Mouse (Mus musculus): ENCODE results near the gene Prkca. TPM values are rescaled to one million over a fixed set of nuclear protein-coding genes. Genes with fewer than 3 reads are reported as not detected.

Gene Prkca
- total and polyA plus RNA-seq, 3 experiments, result 15.3 to 30.9 (median 19.9) TPM

GRCm38 (mm10) chr11:108356020-108356419 is 12.3 kb upstream of the Prkca start:
- no peak overlapping the region for H3K27ac ChIP-seq (ENCODE audit: control insufficient read depth, low read depth, low read length)
- peaks cover 0 to 5% of the 10 kb centered on the region in 2 experiments; a peak in 1 of 4 replicates for H3K4me1 ChIP-seq (ENCODE audit: control insufficient read depth in 1 of 2, insufficient read depth in 2 of 2, low read length in 2 of 2)
- no peak for DNase-seq (ENCODE audit: low read depth, low spot score)
- no peaks in the 10 kb centered on the region for H3K36me3 ChIP-seq (ENCODE audit: control insufficient read depth in 1 of 2, insufficient read depth in 2 of 2, low read length in 2 of 2)
- H3K27me3 ChIP-seq (ENCODE audit: control insufficient read depth in 1 of 2, insufficient read depth in 2 of 2, low read length in 2 of 2), result peaks cover 2 to 6% of the 10 kb centered on the region in 2 experiments; a peak in 3 of 4 replicates
- no peak overlapping the region for H3K9ac ChIP-seq (ENCODE audit: control insufficient read depth, low read depth, low read length, poor library complexity, severe bottlenecking)
- no peaks in the 10 kb centered on the region for H3K9me3 ChIP-seq (replicated peaks; ENCODE audit: insufficient read depth, low read length)
- no peak overlapping the region for H3K4me3 ChIP-seq (ENCODE audit: control insufficient read depth in 1 of 2, insufficient read depth in 1 of 2, low read depth in 2 of 2, low read length in 2 of 2)
- TF ChIP-seq NRF1 (IDR thresholded peaks at IDR 0.05; ENCODE audit: insufficient read depth, low read depth, low read length, poor library complexity, severe bottlenecking) (no peak), CTCF (IDR thresholded peaks at IDR 0.05 in 2 of 3, conservative IDR thresholded peaks at IDR 0.05 in 1 of 3; ENCODE audit: control insufficient read depth in 1 of 3, insufficient read depth in 1 of 3, low read depth in 2 of 3, low read length in 3 of 3, poor library complexity in 1 of 3, severe bottlenecking in 1 of 3) (no peak), SIN3A (IDR thresholded peaks at IDR 0.05; ENCODE audit: low read length) (no peak), MYC (IDR thresholded peaks at IDR 0.05; ENCODE audit: low read depth, low read length) (no peak)
- no peaks in the 10 kb centered on the region for H3K79me2 ChIP-seq (ENCODE audit: control insufficient read depth, insufficient read depth, low read length, poor library complexity)

DNA sequence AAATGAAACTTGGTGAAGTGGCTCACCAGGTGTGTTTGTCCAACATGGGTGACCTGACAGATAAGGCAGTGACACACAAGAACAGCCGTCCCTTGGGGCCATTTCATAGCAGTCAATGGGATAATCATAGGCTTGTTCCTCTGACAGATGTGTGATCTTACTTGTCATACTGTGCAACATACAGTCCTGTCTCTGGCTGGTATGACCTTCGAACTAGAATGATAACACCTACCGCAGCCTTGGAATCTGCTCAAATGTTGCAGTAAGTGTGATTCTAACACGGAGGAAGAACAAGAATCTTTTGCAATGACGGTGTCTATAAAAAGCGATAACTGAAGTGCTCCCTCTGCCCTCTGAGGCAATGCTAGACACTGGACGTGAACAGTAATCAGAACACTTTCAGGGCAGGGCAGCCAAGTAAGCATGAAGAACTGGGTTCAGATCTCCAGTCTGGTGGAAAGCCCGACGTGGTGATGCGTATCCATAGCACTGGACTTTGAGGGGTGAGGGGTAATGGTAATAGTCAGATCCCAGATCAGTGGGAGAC is 9.2 kb upstream of the Prkca start:
- Histone ChIP-seq H3K36me3 (ENCODE audit: control insufficient read depth in 1 of 2, insufficient read depth in 2 of 2, low read length in 2 of 2) (no peaks in the 10 kb centered on the region), H3K27me3 (ENCODE audit: control insufficient read depth in 1 of 2, insufficient read depth in 2 of 2, low read length in 2 of 2) (peaks cover 2 to 8% of the 10 kb centered on the region in 2 experiments; a peak in 2 of 4 replicates), H3K4me1 (ENCODE audit: control insufficient read depth in 1 of 2, insufficient read depth in 2 of 2, low read length in 2 of 2) (peaks cover 0 to 6% of the 10 kb centered on the region in 2 experiments; a peak in 1 of 4 replicates), H3K27ac (ENCODE audit: control insufficient read depth, low read depth, low read length) (no peak overlapping the region), H3K4me3 (ENCODE audit: control insufficient read depth in 1 of 2, insufficient read depth in 1 of 2, low read depth in 2 of 2, low read length in 2 of 2) (no peak overlapping the region), H3K9ac (ENCODE audit: control insufficient read depth, low read depth, low read length, poor library complexity, severe bottlenecking) (no peak overlapping the region), H3K9me3 (replicated peaks; ENCODE audit: insufficient read depth, low read length) (no peaks in the 10 kb centered on the region), H3K79me2 (ENCODE audit: control insufficient read depth, insufficient read depth, low read length, poor library complexity) (no peaks in the 10 kb centered on the region)
- no peak for TF ChIP-seq SIN3A (IDR thresholded peaks at IDR 0.05; ENCODE audit: low read length)
- TF ChIP-seq POLR2AphosphoS5 (IDR thresholded peaks at IDR 0.05; ENCODE audit: borderline replicate concordance, low read depth, low read length), result no peak
- no peak for TF ChIP-seq CHD2 (IDR thresholded peaks at IDR 0.05; ENCODE audit: low read length)
- no peak for TF ChIP-seq ZC3H11A (IDR thresholded peaks at IDR 0.05; ENCODE audit: low read depth, low read length)
- no peak for TF ChIP-seq ZMIZ1 (IDR thresholded peaks at IDR 0.05; ENCODE audit: low read depth, low read length)
- TF ChIP-seq USF1 (IDR thresholded peaks at IDR 0.05; ENCODE audit: low read depth, low read length), result no peak
- TF ChIP-seq EP300 (IDR thresholded peaks at IDR 0.05; ENCODE audit: low read depth in 1 of 2, low read length in 2 of 2), result no peak
- no peak for TF ChIP-seq JUND (IDR thresholded peaks at IDR 0.05; ENCODE audit: low read depth, low read length)
- no peak for TF ChIP-seq RCOR1 (IDR thresholded peaks at IDR 0.05; ENCODE audit: low read depth, low read length)
- TF ChIP-seq ETS1 (IDR thresholded peaks at IDR 0.05; ENCODE audit: low read depth, low read length), result no peak
- no peak for TF ChIP-seq NELFE (IDR thresholded peaks at IDR 0.05; ENCODE audit: low read depth, low read length)
- no peak for TF ChIP-seq HCFC1 (IDR thresholded peaks at IDR 0.05; ENCODE audit: low read depth, low read length)
- no peak for TF ChIP-seq RAD21 (IDR thresholded peaks at IDR 0.05; ENCODE audit: low read depth, low read length)
- no peak for TF ChIP-seq TCF12 (IDR thresholded peaks at IDR 0.05; ENCODE audit: low read depth, low read length)
- no peak for TF ChIP-seq GABPA (IDR thresholded peaks at IDR 0.05; ENCODE audit: low read depth, low read length)
- no peak for TF ChIP-seq ZKSCAN1 (IDR thresholded peaks at IDR 0.05; ENCODE audit: low read depth, low read length)
- TF ChIP-seq ELF1 (IDR thresholded peaks at IDR 0.05; ENCODE audit: low read depth, low read length), result no peak
- no peak for TF ChIP-seq MAX (IDR thresholded peaks at IDR 0.05; ENCODE audit: low read length)
- DNase-seq (ENCODE audit: low read depth, low spot score), result no peak

All from MEL (cell line).